In genomic region chr14:48453411-48453810, GRCm38 (mm10) we compare ENCODE assay signal across 32 mouse cellular contexts. TPM values are rescaled to one million over a fixed set of nuclear protein-coding genes. Genes with fewer than 3 reads are reported as not detected.
DNase-seq lines count a peak whose midpoint lies in the region; ATAC-seq and TF ChIP-seq lines count a peak whose summit lies in the region.
"Had no signal": no experiment of that assay in that cellular context is flagged by ENCODE, and none has a peak within 500 bp of the region (broad histone marks: within the 10 kb centered on the region; RNA-seq: fewer than 3 reads in every experiment).

No protein-coding gene starts in this region.

- no peaks in the 10 kb centered on the region for H3K9me3 ChIP-seq in kidney, postnatal 0 days (replicated peaks; ENCODE audit: low read length)
- H3K9me3 ChIP-seq in midbrain, embryonic 13.5 days, result no peaks in the 10 kb centered on the region
- no peaks in the 10 kb centered on the region for H3K9me3 ChIP-seq in midbrain, embryonic 10.5 days (replicated peaks)
- H3K9me3 ChIP-seq: embryonic facial prominence, embryonic 10.5 days; embryonic facial prominence, embryonic 15.5 days; forebrain, embryonic 12.5 days; G1E; hindbrain, embryonic 10.5 days; hindbrain, embryonic 15.5 days; intestine, embryonic 15.5 days; limb, embryonic 13.5 days; midbrain, embryonic 15.5 days; neural tube, embryonic 12.5 days had no signal

- no peaks in the 10 kb centered on the region for H3K79me2 ChIP-seq in heart, adult 2 months (replicated peaks; ENCODE audit: control insufficient read depth, insufficient read depth, low read length)

- no peak for TF ChIP-seq CTCF in heart, adult 2 months (IDR thresholded peaks at IDR 0.05)
- TF ChIP-seq CTCF in kidney, postnatal 0 days (IDR thresholded peaks at IDR 0.05; ENCODE audit: low read depth), result no peak

- intact Hi-C loops in heart, adult 2 months (cut with DNase I), result no loop called here

- TF ChIP-seq POLR2A in heart, adult 2 months (IDR thresholded peaks at IDR 0.05; ENCODE audit: insufficient read depth, low read depth, low read length), result no peak

- TF ChIP-seq EP300 in heart, adult 2 months (IDR thresholded peaks at IDR 0.05; ENCODE audit: insufficient read depth, low read depth, low read length), result no peak

- no peak for ATAC-seq in kidney, postnatal 0 days (replicated peaks; ENCODE audit: low FRiP score, low read depth)
- no peak for ATAC-seq in midbrain, embryonic 13.5 days
- ATAC-seq in inflammation-experienced regulatory T-cells, adult 6 months, result no peak
- ATAC-seq: forebrain, postnatal 0 days; intestine, embryonic 15.5 days; midbrain, embryonic 15.5 days; Patski had no signal

- no peak for DNase-seq in heart, adult 2 months
- no peak for DNase-seq in heart, adult 11 months
- peak; percentile 28 for DNase-seq in kidney, postnatal 0 days (ENCODE audit: low spot score)
- no peak for DNase-seq in kidney, postnatal 36 days
- DNase-seq in midbrain, embryonic 10.5 days (ENCODE audit: low spot score), result no peak
- no peak for DNase-seq in cerebellum, postnatal 14 days
- DNase-seq: adrenal gland, postnatal 10 days; cerebellum, adult 2 months; cerebellum, postnatal 25 days; forebrain, postnatal 0 days; gastrocnemius, postnatal 10 days; layer of hippocampus, adult 9-11 months; lung, postnatal 4 days; right cerebral cortex, postnatal 4 days; thymus, adult 18-20 months; thymus, postnatal 36 days had no signal

- no peak overlapping the region for H3K9ac ChIP-seq in heart, adult 2 months (ENCODE audit: low read depth, low read length)
- no peak overlapping the region for H3K9ac ChIP-seq in kidney, postnatal 0 days (ENCODE audit: low read depth, low read length)
- no peak overlapping the region for H3K9ac ChIP-seq in midbrain, embryonic 13.5 days (replicated peaks)
- H3K9ac ChIP-seq: embryonic facial prominence, embryonic 15.5 days; forebrain, embryonic 12.5 days; forebrain, postnatal 0 days; hindbrain, embryonic 15.5 days; intestine, embryonic 15.5 days; limb, embryonic 13.5 days; midbrain, embryonic 15.5 days; neural tube, embryonic 12.5 days had no signal

- peaks cover 3% of the 10 kb centered on the region for H3K4me1 ChIP-seq in heart, adult 2 months (ENCODE audit: control insufficient read depth, insufficient read depth, low read length)
- no peaks in the 10 kb centered on the region for H3K4me1 ChIP-seq in kidney, postnatal 0 days (replicated peaks; ENCODE audit: insufficient read depth, low read length)
- peaks cover 44% of the 10 kb centered on the region for H3K4me1 ChIP-seq in midbrain, embryonic 13.5 days (replicated peaks)
- peaks cover 51% of the 10 kb centered on the region for H3K4me1 ChIP-seq in midbrain, embryonic 10.5 days
- H3K4me1 ChIP-seq: embryonic facial prominence, embryonic 15.5 days; intestine, embryonic 15.5 days; limb, embryonic 13.5 days had no signal

- H3K27me3 ChIP-seq in heart, adult 2 months (ENCODE audit: control insufficient read depth, insufficient read depth, low read length), result no peaks in the 10 kb centered on the region
- no peaks in the 10 kb centered on the region for H3K27me3 ChIP-seq in kidney, postnatal 0 days (ENCODE audit: insufficient read depth, low read length)
- H3K27me3 ChIP-seq in midbrain, embryonic 13.5 days, result no peaks in the 10 kb centered on the region
- no peaks in the 10 kb centered on the region for H3K27me3 ChIP-seq in midbrain, embryonic 10.5 days (ENCODE audit: low read depth, poor library complexity, severe bottlenecking)
- H3K27me3 ChIP-seq: embryonic facial prominence, embryonic 15.5 days; forebrain, embryonic 12.5 days; hindbrain, embryonic 15.5 days; intestine, embryonic 15.5 days; limb, embryonic 13.5 days; midbrain, embryonic 15.5 days; neural tube, embryonic 12.5 days; Patski had no signal

- no peak overlapping the region for H3K4me2 ChIP-seq in kidney, postnatal 0 days (ENCODE audit: low read length)
- no peak overlapping the region for H3K4me2 ChIP-seq in midbrain, embryonic 13.5 days (replicated peaks)
- H3K4me2 ChIP-seq: embryonic facial prominence, embryonic 15.5 days; forebrain, embryonic 12.5 days; heart, embryonic 11.5 days; hindbrain, embryonic 15.5 days; intestine, embryonic 15.5 days; limb, embryonic 13.5 days; liver, embryonic 11.5 days; midbrain, embryonic 15.5 days; neural tube, embryonic 12.5 days had no signal

- H3K36me3 ChIP-seq in heart, adult 2 months (ENCODE audit: control insufficient read depth, insufficient read depth, low read length), result peaks cover 6% of the 10 kb centered on the region; the same call in 1 of the 2 replicates
- H3K36me3 ChIP-seq in kidney, postnatal 0 days (ENCODE audit: insufficient read depth, low read length), result 0 out of 2 replicates have a peak, but pooled peaks cover 13% of the 10 kb centered on the region
- 0 out of 2 replicates have a peak, but pooled peaks cover 7% of the 10 kb centered on the region for H3K36me3 ChIP-seq in midbrain, embryonic 13.5 days
- peaks cover 9% of the 10 kb centered on the region for H3K36me3 ChIP-seq in midbrain, embryonic 10.5 days
- H3K36me3 ChIP-seq: neural tube, embryonic 12.5 days had no signal

- no peak overlapping the region for H3K4me3 ChIP-seq in heart, adult 2 months
- no peak overlapping the region for H3K4me3 ChIP-seq in kidney, postnatal 0 days (replicated peaks; ENCODE audit: low read depth, low read length)
- no peak overlapping the region for H3K4me3 ChIP-seq in midbrain, embryonic 13.5 days (replicated peaks)
- H3K4me3 ChIP-seq in midbrain, embryonic 10.5 days, result no peak overlapping the region
- H3K4me3 ChIP-seq: embryonic facial prominence, embryonic 10.5 days; embryonic facial prominence, embryonic 15.5 days; forebrain, embryonic 12.5 days; hindbrain, embryonic 10.5 days; hindbrain, embryonic 15.5 days; intestine, embryonic 15.5 days; limb, embryonic 13.5 days; midbrain, embryonic 15.5 days; neural tube, embryonic 12.5 days had no signal

- peak overlapping the region; percentile 38 for H3K27ac ChIP-seq in heart, adult 2 months
- H3K27ac ChIP-seq in kidney, postnatal 0 days, result no peak overlapping the region
- H3K27ac ChIP-seq in midbrain, embryonic 13.5 days, result 0 out of 2 replicates have a peak overlapping the region, but pooled peaks have one; percentile 14
- no peak overlapping the region for H3K27ac ChIP-seq in midbrain, embryonic 10.5 days (replicated peaks)
- H3K27ac ChIP-seq: embryonic facial prominence, embryonic 10.5 days; embryonic facial prominence, embryonic 15.5 days; forebrain, embryonic 12.5 days; hindbrain, embryonic 10.5 days; hindbrain, embryonic 15.5 days; intestine, embryonic 15.5 days; limb, embryonic 13.5 days; midbrain, embryonic 15.5 days; neural tube, embryonic 12.5 days; stomach, postnatal 0 days had no signal

- WGBS in heart, adult 2 months, result 45% methylated on average over 5 of the region's 5 CpGs
- 63% methylated on average over 5 of the region's 5 CpGs for WGBS in kidney, postnatal 0 days
- WGBS in midbrain, embryonic 13.5 days, result 59% methylated on average over 5 of the region's 5 CpGs
- 83% methylated on average over 5 of the region's 5 CpGs for WGBS in midbrain, embryonic 10.5 days

RNA-seq across cellular contexts. Expression of gene Tmem260, which starts 7.5 kb away (rescaled TPM):
- 1 to 10 TPM; 8.4 to 9.0 TPM for total RNA-seq in heart, adult 2 months (2021)
- 5.1 and 8.9 TPM in 2 replicates for polyA plus RNA-seq in heart, adult 2 months (2012; rRNA removed)
- 13.3 and 14.5 TPM in 2 replicates for polyA plus RNA-seq in kidney, postnatal 0 days (2015; fragmentation: Nextera tagmentation; extraction: Ambion mirVana)
- polyA plus RNA-seq in midbrain, embryonic 13.5 days (2015; fragmentation: Nextera tagmentation; extraction: Ambion mirVana), result 22.4 and 23.0 TPM in 2 replicates
- 19.3 and 21.0 TPM in 2 replicates for polyA plus RNA-seq in midbrain, embryonic 10.5 days (2016; fragmentation: Nextera tagmentation; extraction: Ambion mirVana)
- 10 to 100 TPM in 2 of 3 experiments, 1 to 10 TPM in 1; 8.7 to 18.2 (median 17.1) TPM for polyA plus RNA-seq in inflammation-experienced regulatory T-cells, adult 6 months (2017; shearing (Covaris generic))

Comparison
In these comparisons a context has a peak if more than half of its experiments do, and no peak if none do; other contexts are left out.
1. H3K27ac ChIP-seq: peak in heart, adult 2 months (single experiment) and midbrain, embryonic 13.5 days (single experiment); none in kidney, postnatal 0 days (single experiment) and midbrain, embryonic 10.5 days (single experiment).